Mouse (Mus musculus) CH12.LX (cell line): Measurements from ENCODE around the gene Rab3b.

Source experiments
- CTCF ChIP-seq, 2 experiments: IDR thresholded peaks in 1 of 2; conservative IDR thresholded peaks in 1 of 2; 2 replicates each; pipeline ENCODE4 v1.5.1; 2011 to 2012; ENCODE audit warnings: low read depth in 2 of 2, low read length in 2 of 2, improper control_type of control experiment in 1 of 2, inconsistent platforms in 1 of 2, mild to moderate bottlenecking in 1 of 2, moderate library complexity in 1 of 2
- KAT2A ChIP-seq: IDR thresholded peaks from 2 replicates; pipeline ENCODE4 v1.6.1; 2012; ENCODE audit warnings: low read length, improper control_type of control experiment, inconsistent platforms; ENCODE audit not compliant: insufficient replicate concordance
- MAX ChIP-seq: IDR thresholded peaks from 2 replicates; pipeline ENCODE4 v1.6.1; 2011; ENCODE audit warnings: low read length, improper control_type of control experiment
- POLR2A ChIP-seq: IDR thresholded peaks from 2 replicates; pipeline ENCODE4 v1.6.1; 2011; ENCODE audit warnings: low read depth, mild to moderate bottlenecking, improper control_type of control experiment, low read length

DNA sequence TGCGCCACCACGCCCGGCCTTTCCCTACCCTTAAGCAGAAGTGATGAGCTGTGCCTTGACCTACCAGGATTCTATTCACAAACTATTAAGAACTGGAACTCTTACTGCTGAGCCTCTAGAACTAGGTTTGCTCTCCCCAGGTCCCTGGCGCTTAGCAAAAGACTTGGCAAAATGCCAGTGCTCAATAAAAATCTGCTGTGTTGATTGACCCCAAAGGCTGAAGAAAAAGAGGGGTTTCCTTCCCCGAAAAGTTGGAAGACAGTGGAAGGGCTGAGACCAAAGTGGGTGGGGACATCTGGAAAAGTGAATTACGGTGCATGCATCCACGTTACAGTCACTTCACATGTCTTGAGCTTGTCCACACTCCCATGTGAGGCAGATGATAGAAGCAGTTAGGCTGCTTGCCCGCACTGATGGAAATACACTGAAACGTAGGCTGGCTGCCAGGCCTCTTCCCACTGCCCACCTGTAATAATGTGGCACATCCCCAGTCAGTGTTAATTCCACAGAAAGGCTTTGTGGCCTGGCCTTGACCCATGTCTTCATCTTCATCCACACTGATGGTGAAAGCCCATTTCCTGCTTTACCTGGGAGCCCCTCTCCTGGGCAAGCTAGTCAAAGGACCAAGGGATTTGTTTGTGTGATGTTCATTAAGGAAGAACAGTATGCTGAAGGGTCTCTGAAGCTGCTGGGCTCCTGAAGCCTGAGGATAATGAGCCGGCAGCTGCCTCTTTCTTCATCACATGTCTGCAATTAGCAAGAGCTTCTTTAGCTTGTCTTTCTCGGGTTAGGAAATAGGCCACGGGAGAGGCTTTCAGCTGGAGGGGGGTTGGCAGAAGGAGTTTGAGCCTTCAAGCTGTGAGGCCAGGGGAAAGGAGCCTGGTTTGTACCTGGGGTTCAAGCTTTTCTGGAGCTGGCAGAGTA lies 59.2 kb downstream of the Rab3b start:
- TF ChIP-seq KAT2A (no peak), MAX (no peak), POLR2A (no peak), CTCF (conservative IDR thresholded peaks at IDR 0.05 in 1 of 2, IDR thresholded peaks at IDR 0.05 in 1 of 2; ENCODE audit: low read depth in 2 of 2, low read length in 2 of 2) (no peak)
